ENCODE assay signal across 13 mouse cellular contexts in genomic region chr3:106832107-106832506, GRCm38 (mm10). TPM values are rescaled to one million over a fixed set of nuclear protein-coding genes. Genes with fewer than 3 reads are reported as not detected.
A peak's percentile ranks its signal among the peaks of the same experiment; 100 is the strongest.
DNase-seq lines count a peak whose midpoint lies in the region; ATAC-seq lines count a peak whose summit lies in the region.
"Had no signal": no experiment of that assay in that cellular context is flagged by ENCODE, and none has a peak within 500 bp of the region (broad histone marks: within the 10 kb centered on the region; RNA-seq: fewer than 3 reads in every experiment).

No protein-coding gene starts in this region.

- ATAC-seq in kidney, embryonic 15.5 days (replicated peaks; ENCODE audit: low FRiP score) = no peak
- ATAC-seq in forebrain, embryonic 13.5 days = no peak

- H3K9ac ChIP-seq in kidney, embryonic 15.5 days = no peak overlapping the region
- H3K9ac ChIP-seq in forebrain, embryonic 13.5 days = no peak overlapping the region

- no peaks in the 10 kb centered on the region for H3K36me3 ChIP-seq in kidney, embryonic 15.5 days
- no peaks in the 10 kb centered on the region for H3K36me3 ChIP-seq in forebrain, embryonic 13.5 days (ENCODE audit: poor library complexity, severe bottlenecking)
- H3K36me3 ChIP-seq: limb, embryonic 10.5 days had no signal

- H3K4me1 ChIP-seq in kidney, embryonic 15.5 days = no peaks in the 10 kb centered on the region
- H3K4me1 ChIP-seq in forebrain, embryonic 13.5 days = no peaks in the 10 kb centered on the region
- H3K4me1 ChIP-seq: limb, embryonic 10.5 days had no signal

- no peak overlapping the region for H3K4me2 ChIP-seq in kidney, embryonic 15.5 days
- H3K4me2 ChIP-seq in forebrain, embryonic 13.5 days = no peak overlapping the region

- H3K9me3 ChIP-seq in kidney, embryonic 15.5 days (replicated peaks) = peaks cover 4% of the 10 kb centered on the region; the same call in 1 of the 2 replicates
- 0 out of 2 replicates have a peak, but pooled peaks cover 9% of the 10 kb centered on the region for H3K9me3 ChIP-seq in forebrain, embryonic 13.5 days (replicated peaks)

- no peak overlapping the region for H3K4me3 ChIP-seq in kidney, embryonic 15.5 days (replicated peaks)
- H3K4me3 ChIP-seq in forebrain, embryonic 13.5 days = no peak overlapping the region
- H3K4me3 ChIP-seq: limb, embryonic 10.5 days had no signal

- no peaks in the 10 kb centered on the region for H3K27me3 ChIP-seq in kidney, embryonic 15.5 days
- H3K27me3 ChIP-seq in forebrain, embryonic 13.5 days = no peaks in the 10 kb centered on the region

- 61% methylated on average over 1 of the region's 1 CpGs for WGBS in kidney, embryonic 15.5 days
- WGBS in forebrain, embryonic 13.5 days = 90% methylated on average over 1 of the region's 1 CpGs

- no peak overlapping the region for H3K27ac ChIP-seq in kidney, embryonic 15.5 days
- no peak overlapping the region for H3K27ac ChIP-seq in forebrain, embryonic 13.5 days
- H3K27ac ChIP-seq: limb, embryonic 10.5 days had no signal

- DNase-seq in kidney, adult 11 months = peak; percentile 12
- DNase-seq in thymus, postnatal 25 days = peak; percentile 5
- DNase-seq in thymus, postnatal 36 days = no peak
- DNase-seq in kidney, postnatal 14 days = peak; percentile 55
- no peak for DNase-seq in c-Kit-positive CD71-positive TER-119-positive erythroid progenitor cells, embryonic 14.5 days (ENCODE audit: low spot score)
- DNase-seq in right cerebral cortex, postnatal 10 days (ENCODE audit: low spot score in 2 of 2) = no peak
- DNase-seq: adrenal gland, postnatal 10 days; cerebellum, postnatal 10 days; gastrocnemius, postnatal 36 days had no signal

RNA-seq across cellular contexts. Expression of gene Olfr266, which starts 6.0 kb away (rescaled TPM):
- polyA plus RNA-seq in kidney, embryonic 15.5 days (2015; fragmentation: Nextera tagmentation; extraction: Ambion mirVana) = not detected in 2 replicates
- polyA plus RNA-seq in forebrain, embryonic 13.5 days (2015; fragmentation: Nextera tagmentation; extraction: Ambion mirVana) = not detected in 2 replicates
- polyA plus RNA-seq: limb, embryonic 10.5 days; stomach, embryonic 14.5 days had no signal

RNA-seq across cellular contexts. Expression of gene Cd53, which starts 42.2 kb away (rescaled TPM):
- 4.5 and 4.7 TPM in 2 replicates for polyA plus RNA-seq in kidney, embryonic 15.5 days (2015; fragmentation: Nextera tagmentation; extraction: Ambion mirVana)
- polyA plus RNA-seq in forebrain, embryonic 13.5 days (2015; fragmentation: Nextera tagmentation; extraction: Ambion mirVana) = 2.2 TPM in 2 replicates

Comparison
In these comparisons a context has a peak if more than half of its experiments do, and no peak if none do; other contexts are left out.
1. DNase-seq: peak in kidney, adult 11 months (single experiment), thymus, postnatal 25 days (single experiment) and kidney, postnatal 14 days (single experiment); none in thymus, postnatal 36 days (0 of 2), c-Kit-positive CD71-positive TER-119-positive erythroid progenitor cells, embryonic 14.5 days (single experiment) and right cerebral cortex, postnatal 10 days (0 of 2).